ENCODE assay signal across 9 mouse cellular contexts in the genomic region with DNA sequence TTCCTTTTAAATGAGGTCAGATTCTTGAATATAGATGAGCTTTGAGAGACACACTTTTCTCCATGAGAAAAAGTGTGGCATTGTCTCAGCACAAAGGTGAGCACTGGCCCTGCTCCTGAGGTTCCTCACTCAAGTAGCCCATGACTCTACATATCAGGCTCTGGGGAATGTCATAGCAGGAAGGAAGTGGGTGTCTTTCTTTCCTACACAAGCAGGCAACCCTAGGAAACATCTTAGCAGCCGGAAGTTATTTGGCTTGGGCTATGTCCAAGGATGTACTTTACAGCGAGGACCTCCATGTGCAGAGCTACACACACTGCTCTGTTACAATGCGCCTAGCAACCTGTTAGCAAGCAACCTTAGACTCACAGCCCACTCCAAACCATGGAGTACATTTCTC.
"Had no signal": no experiment of that assay in that cellular context is flagged by ENCODE, and none has a peak within 500 bp of the region (broad histone marks: within the 10 kb centered on the region; RNA-seq: fewer than 3 reads in every experiment).

No protein-coding gene starts in this region.

- H3K4me1 ChIP-seq: liver, embryonic 13.5 days; midbrain, embryonic 13.5 days had no signal

- H3K4me3 ChIP-seq: limb, embryonic 12.5 days; liver, embryonic 13.5 days; midbrain, embryonic 13.5 days; stomach, embryonic 15.5 days had no signal

- H3K9me3 ChIP-seq: limb, embryonic 12.5 days; liver, embryonic 13.5 days; midbrain, embryonic 13.5 days; stomach, embryonic 15.5 days had no signal

- H3K27ac ChIP-seq: limb, embryonic 12.5 days; liver, embryonic 13.5 days; midbrain, embryonic 13.5 days; stomach, embryonic 15.5 days had no signal

- H3K4me2 ChIP-seq: limb, embryonic 12.5 days; liver, embryonic 13.5 days; midbrain, embryonic 13.5 days; stomach, embryonic 15.5 days had no signal

- ATAC-seq: liver, postnatal 0 days; midbrain, embryonic 13.5 days had no signal

- H3K9ac ChIP-seq: limb, embryonic 12.5 days; liver, embryonic 13.5 days; liver, postnatal 0 days; midbrain, embryonic 13.5 days; stomach, embryonic 15.5 days had no signal

- DNase-seq: kidney, adult 9 months; kidney, postnatal 25 days; liver; liver, embryonic 13.5 days; liver, postnatal 0 days; thymus, postnatal 4 days had no signal

- H3K36me3 ChIP-seq: limb, embryonic 12.5 days; liver, embryonic 13.5 days; midbrain, embryonic 13.5 days; stomach, embryonic 15.5 days had no signal

- H3K27me3 ChIP-seq: limb, embryonic 12.5 days; liver, embryonic 13.5 days; midbrain, embryonic 13.5 days; stomach, embryonic 15.5 days had no signal
